Mouse (Mus musculus) heart, postnatal 0 days (tissue): ENCODE measurements at regions not wholly inside any gene's neighbourhood (a gene's known extent, or its start where the extent isn't known, plus 50 kb on each side); places are given as distances from the start of the nearest gene placed in this dataset.

ENCODE experiments used
- CTCF ChIP-seq: IDR thresholded peaks from 2 replicates; pipeline ENCODE4 v1.5.1; 2016; ENCODE audit warnings: antibody characterized with exemption, control low read depth, low read depth
- EP300 ChIP-seq: IDR thresholded peaks from 2 replicates; pipeline ENCODE4 v1.6.1; 2016; ENCODE audit warnings: antibody characterized with exemption, low read depth

DNA sequence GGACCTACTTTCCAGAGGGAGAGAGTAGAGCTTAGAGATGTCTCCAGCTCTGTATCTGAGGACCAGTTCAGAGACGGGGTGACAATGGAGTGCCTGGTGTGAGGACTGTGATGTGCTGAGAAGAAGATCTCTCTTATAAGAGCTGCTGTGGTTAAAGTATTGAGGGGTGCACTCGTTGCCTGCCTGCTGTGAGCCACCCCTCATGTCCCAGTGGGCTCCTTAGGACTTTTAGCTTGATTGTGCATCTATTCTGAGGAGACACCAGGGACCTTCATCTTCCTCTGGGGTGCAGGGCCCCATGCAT is 96.9 kb downstream of the Hhipl2 start:
- no peak for TF ChIP-seq EP300
- no peak for TF ChIP-seq CTCF
